Mouse (Mus musculus) left cerebral cortex, postnatal 4 days (tissue): Measurements from ENCODE around the gene Trim14. TPM values are rescaled to one million over a fixed set of nuclear protein-coding genes. Genes with fewer than 3 reads are reported as not detected.

Source experiments
- DNase-seq: peaks from one replicate; pipeline ENCODE4 v3.0.0-alpha.2; 2022
- intact Hi-C: fragments of 180-260 bp; cut with DNase I; formaldehyde crosslinking; loops from one replicate; pipeline ENCODE4 v1.15.1; 2025
- total RNA-seq, 2 experiments: library from RNA; stranded (reverse); gene quantifications; 2 replicates each; pipeline ENCODE4 v1.2.3; 2021

The Trim14 gene
- total RNA-seq, 2 experiments from 2014 or later = 0.48 to 0.88 TPM

- peak; percentile 95 for DNase-seq
- intact Hi-C loops = no loop called here
Measured at GRCm38 (mm10) chr4:46489028-46489925, 46.7 kb downstream of the Trim14 start, which contains the start of gene Nans. TSS of gene Nans (plus strand) at chr4:46489248.

- intact Hi-C loops = no loop called here
- DNase-seq = peak; percentile 75
Measured at GRCm38 (mm10) chr4:46487348-46487747, 48.6 kb downstream of the Trim14 start.

- peak; percentile 32 for DNase-seq
- intact Hi-C loops = no loop called here
Measured at GRCm38 (mm10) chr4:46485696-46486417, 50.1 kb downstream of the Trim14 start.

- DNase-seq = no peak
- intact Hi-C loops = no loop called here
Measured at GRCm38 (mm10) chr4:46479081-46479480, 56.9 kb downstream of the Trim14 start.

GRCm38 (mm10) chr4:46475101-46475500 lies 60.8 kb downstream of the Trim14 start:
- intact Hi-C loops = no loop called here
- no peak for DNase-seq

GRCm38 (mm10) chr4:46465740-46466139 lies 70.2 kb downstream of the Trim14 start:
- intact Hi-C loops = loop anchor here (10.0 kb wide), 1 partner anchor 261 kb away; no protein-coding TSS in a partner anchor
- no peak for DNase-seq

- peak; percentile 46 for DNase-seq
- intact Hi-C loops = loop anchor here (10.0 kb wide), 1 partner anchor 258 kb away; no protein-coding TSS in a partner anchor
Measured at GRCm38 (mm10) chr4:46463130-46463830, 72.7 kb downstream of the Trim14 start.

GRCm38 (mm10) chr4:46458411-46458810 lies 77.5 kb downstream of the Trim14 start:
- no peak for DNase-seq
- intact Hi-C loops = no loop called here

- DNase-seq = no peak
- intact Hi-C loops = no loop called here
Measured at GRCm38 (mm10) chr4:46457186-46457585, 78.8 kb downstream of the Trim14 start.

- intact Hi-C loops = no loop called here
- DNase-seq = no peak
Measured at GRCm38 (mm10) chr4:46456762-46457161, 79.2 kb downstream of the Trim14 start.

GRCm38 (mm10) chr4:46454097-46454864 lies 81.7 kb downstream of the Trim14 start:
- intact Hi-C loops = no loop called here
- DNase-seq = no peak

- intact Hi-C loops = no loop called here
- DNase-seq = no peak
Measured at GRCm38 (mm10) chr4:46452855-46453719, 82.9 kb downstream of the Trim14 start.

GRCm38 (mm10) chr4:46452481-46452850 lies 83.5 kb downstream of the Trim14 start:
- peak; percentile 56 for DNase-seq
- intact Hi-C loops = no loop called here

- peak; percentile 82 for DNase-seq
- intact Hi-C loops = loop anchor here (2.0 kb wide), 1 partner anchor 63 kb away; the partner anchor contains the start of gene Trmo
Measured at GRCm38 (mm10) chr4:46451758-46452480, 84.0 kb downstream of the Trim14 start.

GRCm38 (mm10) chr4:46451240-46451757 lies 84.6 kb downstream of the Trim14 start:
- DNase-seq = peak; percentile 68
- intact Hi-C loops = loop anchor here (2.0 kb wide), 1 partner anchor 62 kb away; the partner anchor contains the start of gene Trmo

- DNase-seq = peak; percentile 92
- intact Hi-C loops = loop anchor here (2.0 kb wide), 1 partner anchor 62 kb away; the partner anchor contains the start of gene Trmo
Measured at GRCm38 (mm10) chr4:46450519-46451131, 85.3 kb downstream of the Trim14 start, which contains the start of gene Anp32b. TSS of gene Anp32b (plus strand) at chr4:46450902.

- intact Hi-C loops = loop anchor here (2.0 kb wide), 1 partner anchor 61 kb away; the partner anchor contains the start of gene Trmo
- no peak for DNase-seq
Measured at GRCm38 (mm10) chr4:46450020-46450518, 85.9 kb downstream of the Trim14 start.
